Mouse (Mus musculus) kidney, adult 8-10 months (tissue): ENCODE measurements around the gene Ppp2r3a.

Experiments used
- DNase-seq, 2 experiments: peaks; one replicate each; pipeline ENCODE4 v3.0.0; 2022

Gene Ppp2r3a

DNA sequence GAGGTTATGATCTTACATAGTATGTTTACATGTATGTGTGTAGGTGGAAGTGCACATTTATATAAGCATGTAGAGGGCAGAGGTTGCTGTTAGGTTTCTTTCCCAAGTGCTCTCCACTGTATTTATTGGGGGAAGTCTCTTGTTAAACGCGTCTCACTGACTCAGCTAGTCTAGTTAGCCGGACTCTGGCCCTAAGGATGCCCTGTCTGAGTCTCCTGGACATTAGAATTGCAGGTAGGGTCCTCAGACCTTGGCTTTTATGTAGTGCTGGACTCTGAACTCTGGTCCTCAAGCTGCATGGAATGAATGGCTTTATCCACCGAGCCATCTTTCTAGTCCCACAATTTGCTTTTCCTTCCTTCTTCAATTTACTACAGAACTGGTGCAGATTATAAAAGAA is 108.0 kb downstream of the Ppp2r3a start:
- no peak for DNase-seq

- no peak for DNase-seq
These were observed 137.3 kb downstream of the Ppp2r3a start for GRCm38 (mm10) chr9:101114182-101114884.

GRCm38 (mm10) chr9:101113317-101113716 is 138.3 kb downstream of the Ppp2r3a start:
- DNase-seq: no peak

GRCm38 (mm10) chr9:101110013-101110412 is 141.6 kb downstream of the Ppp2r3a start:
- DNase-seq: peak; percentile 46 to 61

DNA sequence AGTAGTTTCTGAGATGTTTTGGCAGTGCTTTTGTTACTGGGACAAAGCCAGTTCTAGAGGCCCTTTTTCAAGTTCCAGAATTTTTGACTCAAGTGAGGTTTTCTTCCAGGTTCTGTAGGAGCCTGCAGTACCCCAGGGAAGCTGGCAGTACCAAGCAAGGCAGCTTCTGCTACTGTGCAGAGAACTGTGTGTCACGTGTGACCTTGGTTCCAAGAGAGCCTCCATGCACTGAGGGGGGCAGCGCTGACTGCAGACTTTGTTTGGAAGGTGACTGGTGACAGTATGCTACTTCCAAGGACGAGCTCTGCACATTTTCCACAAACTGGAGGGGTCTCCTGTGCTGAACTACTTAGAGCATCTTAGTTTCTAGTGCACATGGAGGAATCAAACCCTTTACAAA is 144.2 kb downstream of the Ppp2r3a start:
- DNase-seq: no peak

- no peak for DNase-seq
These were observed 145.9 kb downstream of the Ppp2r3a start for GRCm38 (mm10) chr9:101105735-101106134.

GRCm38 (mm10) chr9:101104931-101105330 is 146.7 kb downstream of the Ppp2r3a start:
- no peak for DNase-seq

GRCm38 (mm10) chr9:101102288-101102687 is 149.3 kb downstream of the Ppp2r3a start:
- DNase-seq: no peak

- DNase-seq: no peak
These were observed 150.0 kb downstream of the Ppp2r3a start for GRCm38 (mm10) chr9:101101547-101101946.

- no peak for DNase-seq
These were observed 151.4 kb downstream of the Ppp2r3a start for GRCm38 (mm10) chr9:101100163-101100562.

- no peak for DNase-seq
These were observed 152.2 kb downstream of the Ppp2r3a start for GRCm38 (mm10) chr9:101099445-101099844.

DNA sequence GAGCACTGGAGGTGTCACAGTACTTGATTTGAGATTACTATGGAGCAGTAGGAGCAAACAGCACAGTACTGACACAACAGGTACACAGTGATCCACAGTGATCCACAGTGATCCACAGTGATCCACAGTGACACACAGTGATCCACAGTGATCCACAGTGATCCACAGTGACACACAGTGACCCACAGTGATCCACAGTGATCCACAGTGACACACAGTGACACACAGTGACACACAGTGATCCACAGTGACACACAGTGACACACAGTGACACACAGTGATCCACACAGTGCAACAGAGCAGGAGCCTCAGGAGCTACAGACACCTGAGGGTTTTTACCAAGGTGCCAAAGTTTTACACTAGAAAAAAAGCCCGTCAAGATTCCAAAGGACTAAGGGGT is 154.1 kb downstream of the Ppp2r3a start:
- DNase-seq: no peak

DNA sequence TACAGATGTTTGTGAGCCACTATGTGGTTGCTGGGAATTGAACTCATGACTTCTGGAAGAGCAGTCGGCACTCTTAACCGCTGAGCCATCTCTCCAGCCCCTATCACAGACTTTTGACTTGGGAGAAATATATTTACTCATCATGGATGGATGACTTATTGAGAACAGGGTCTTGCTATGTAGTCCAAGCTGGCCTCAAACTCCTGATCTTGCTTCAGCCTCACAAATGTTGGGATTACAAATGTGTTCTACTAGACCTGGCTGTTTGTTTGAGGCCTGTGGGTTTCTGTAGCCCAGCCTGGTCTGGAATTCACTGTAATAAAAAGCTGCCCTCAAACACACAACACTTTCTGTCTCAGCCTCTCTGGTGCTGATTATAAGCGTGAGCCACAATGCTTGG is 155.1 kb downstream of the Ppp2r3a start:
- no peak for DNase-seq

DNA sequence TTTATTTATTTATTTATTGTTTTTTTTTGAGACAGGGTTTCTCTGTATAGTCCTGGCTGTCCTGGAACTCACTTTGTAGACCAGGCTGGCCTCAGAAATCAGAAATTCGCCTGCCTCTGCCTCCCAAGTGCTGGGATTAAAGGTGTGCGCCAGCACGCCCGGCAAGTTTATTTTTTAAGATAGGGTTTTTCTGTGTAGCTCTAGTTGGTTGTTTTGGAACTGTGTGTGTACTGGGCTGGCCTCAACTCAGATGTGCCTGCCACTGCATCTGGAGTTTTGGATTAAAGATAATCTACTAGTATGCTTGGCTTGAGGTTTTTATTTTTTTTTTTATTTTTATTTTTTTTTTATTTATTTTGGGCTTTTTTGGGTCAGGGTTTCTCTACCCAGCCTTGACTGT is 156.2 kb downstream of the Ppp2r3a start:
- DNase-seq: no peak

DNA sequence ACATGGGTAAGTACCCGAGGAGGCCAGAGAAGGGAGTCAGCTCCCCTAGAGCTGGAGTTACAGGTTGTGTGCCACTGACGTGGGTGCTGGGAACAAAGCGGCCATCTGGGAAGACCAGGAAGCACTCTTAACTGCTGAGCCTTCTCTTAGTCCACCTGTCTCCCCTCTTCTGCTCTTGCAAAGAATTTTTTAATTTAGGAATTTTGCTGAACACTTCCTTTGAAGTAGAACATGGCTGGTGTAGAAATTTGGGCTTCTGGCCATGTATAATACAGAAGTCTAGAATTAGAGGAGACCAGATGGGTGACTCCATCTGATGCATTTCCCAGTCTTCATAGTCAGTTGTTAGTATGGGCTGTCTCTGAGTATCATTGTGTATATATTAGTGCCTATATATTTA is 167.9 kb downstream of the Ppp2r3a start:
- no peak for DNase-seq

- DNase-seq: no peak
These were observed 171.4 kb downstream of the Ppp2r3a start for GRCm38 (mm10) chr9:101080046-101080685.

DNA sequence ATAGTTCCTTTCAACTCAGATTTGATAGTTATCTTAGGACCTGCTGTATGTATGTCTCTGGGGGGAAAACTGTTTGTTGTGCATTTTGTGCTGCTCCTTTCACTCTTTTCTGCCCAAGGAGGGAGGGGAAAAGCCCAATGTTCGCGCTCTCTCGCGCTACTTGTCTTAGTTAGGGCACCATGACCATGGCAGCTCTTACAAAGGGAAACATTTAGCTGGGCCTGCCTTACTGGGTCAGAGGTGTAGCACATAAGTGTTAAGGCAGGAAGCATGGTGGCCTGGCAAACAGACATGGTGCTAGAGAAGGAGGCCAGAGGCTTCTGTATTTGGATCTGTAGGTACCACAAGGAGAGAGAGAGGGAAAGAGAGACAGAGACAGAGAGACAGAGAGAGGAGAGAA is 173.0 kb downstream of the Ppp2r3a start:
- DNase-seq: peak in 1 of 2 experiments; percentile 17

GRCm38 (mm10) chr9:101077486-101077885 is 174.1 kb downstream of the Ppp2r3a start:
- no peak for DNase-seq

DNA sequence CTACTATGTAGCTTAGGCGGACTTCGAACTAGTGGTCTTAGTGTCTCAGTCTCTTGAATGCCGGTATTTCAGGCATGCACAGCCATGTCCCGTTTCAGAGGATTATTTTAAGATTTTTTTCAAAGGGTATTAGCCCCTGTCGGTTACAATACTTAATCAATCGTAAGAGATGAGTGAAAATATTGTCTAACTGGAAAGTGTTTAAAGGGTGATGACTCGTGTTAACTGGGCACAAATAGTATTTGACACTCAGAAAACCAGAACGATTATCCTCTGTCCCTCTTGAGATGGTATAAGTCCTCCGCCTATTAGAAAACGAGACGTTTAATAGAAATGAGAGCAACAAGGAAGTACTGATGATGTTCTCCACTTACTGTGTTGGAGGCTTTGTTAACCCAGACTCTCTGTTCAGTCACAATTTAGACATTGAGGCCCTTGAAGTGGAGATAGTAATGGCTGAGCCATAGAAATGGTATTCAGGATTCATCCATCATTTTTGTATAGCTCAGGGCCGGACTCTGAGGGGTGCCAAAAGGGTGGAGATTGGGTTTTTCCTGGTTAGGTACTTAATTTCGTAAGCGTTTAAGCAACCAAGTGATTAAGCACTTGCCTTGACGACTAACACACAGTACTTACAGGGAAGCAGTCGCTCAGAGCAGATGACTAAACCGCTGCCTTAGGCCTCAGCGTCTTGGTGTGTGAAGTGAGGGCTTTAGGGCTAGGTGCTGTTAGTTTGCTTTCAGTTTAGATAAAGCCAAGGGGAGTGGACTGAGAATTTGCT is 175.3 kb downstream of the Ppp2r3a start:
- peak in 1 of 2 experiments; percentile 18 for DNase-seq

- DNase-seq: no peak
These were observed 175.9 kb downstream of the Ppp2r3a start for GRCm38 (mm10) chr9:101075694-101076093.

DNA sequence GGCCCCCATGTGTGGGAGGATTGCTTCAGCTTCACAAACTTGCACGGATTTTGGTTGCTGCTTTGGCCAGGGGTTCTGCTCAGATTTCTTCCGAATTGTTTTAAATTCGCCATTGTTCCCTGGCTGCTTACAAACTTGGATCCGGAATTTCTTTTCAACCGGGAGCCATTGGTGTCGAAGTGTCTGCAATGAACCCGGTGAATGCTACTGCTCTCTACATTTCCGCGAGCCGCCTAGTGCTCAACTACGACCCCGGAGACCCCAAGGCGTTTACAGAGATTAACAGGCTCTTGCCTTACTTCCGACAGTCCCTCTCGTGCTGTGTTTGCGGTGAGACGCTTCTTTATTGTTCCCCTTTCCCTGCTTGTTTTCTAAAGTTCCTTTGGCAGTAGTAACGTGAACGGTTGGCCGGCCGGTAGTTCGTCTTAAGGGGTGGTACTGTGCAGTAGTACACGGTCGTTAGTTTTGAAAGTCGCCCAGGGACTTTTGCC is 176.5 kb downstream of the Ppp2r3a start:
- peak in 1 of 2 experiments; percentile 26 for DNase-seq

DNA sequence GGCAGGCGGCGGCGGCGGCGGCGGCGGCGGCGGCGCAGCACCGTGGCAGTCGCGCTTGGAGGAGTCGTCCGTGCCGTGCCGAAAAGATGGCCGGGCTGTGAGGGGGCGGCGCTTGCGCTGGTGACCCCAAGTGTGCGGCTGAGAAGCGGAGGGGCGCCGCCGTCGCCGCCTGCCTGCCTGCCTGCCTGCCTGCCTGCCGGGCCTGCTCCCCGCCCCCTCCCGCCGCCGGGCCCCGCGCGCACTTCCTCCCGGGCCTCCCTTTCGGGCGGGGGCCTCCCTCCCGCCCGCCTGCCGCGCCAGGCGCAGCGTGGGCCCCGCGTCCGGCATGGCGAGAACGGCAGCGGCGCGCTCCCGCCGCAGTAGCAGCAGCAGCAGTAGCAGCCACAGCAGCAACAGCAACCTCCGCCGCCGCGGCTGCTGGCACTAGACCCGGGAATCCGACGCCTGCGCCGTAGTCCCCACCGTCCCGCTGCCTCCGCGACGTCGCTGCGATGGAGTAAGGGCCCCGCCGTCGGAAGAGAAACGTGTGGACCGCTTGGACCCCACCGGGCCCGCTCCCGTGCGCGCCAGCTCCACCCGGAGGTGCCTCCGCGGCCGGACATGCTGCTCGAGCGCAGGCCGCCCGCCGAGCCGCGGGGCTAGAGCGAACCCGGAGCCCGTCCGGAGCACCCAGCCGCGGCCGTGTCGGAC is 177.1 kb downstream of the Ppp2r3a start:
- peak; percentile 83 to 85 for DNase-seq

DNA sequence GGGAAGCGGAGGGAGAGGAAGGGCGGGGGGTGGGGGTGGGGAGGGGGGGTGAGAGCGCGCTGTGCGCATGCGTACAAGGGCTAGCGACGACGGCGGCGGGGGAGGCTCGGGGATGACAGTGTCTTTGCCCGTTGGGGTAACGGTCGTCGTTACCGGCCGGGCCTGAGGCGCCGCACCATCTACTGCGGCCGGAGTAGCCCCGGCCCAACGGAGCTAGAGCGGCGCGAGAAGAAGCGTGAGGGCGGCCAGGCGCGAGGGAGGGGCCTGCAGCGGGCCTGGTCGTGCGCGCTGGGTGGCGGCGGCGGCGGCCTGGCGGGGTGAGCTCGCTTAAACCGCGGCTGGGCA is 177.6 kb downstream of the Ppp2r3a start, which contains the start of gene Msl2:
Gene Msl2 (plus strand): TSS at position 115 of the 345 bp plus-strand sequence.
- no peak for DNase-seq
